Mouse (Mus musculus): ENCODE measurements at regions not wholly inside any gene's neighbourhood (a gene's known extent, or its start where the extent isn't known, plus 50 kb on each side); places are given as distances from the start of the nearest gene placed in this dataset.

GRCm38 (mm10) chr1:35405418-35405817 is 555.6 kb downstream of the Plekhb2 start:
- no peaks in the 10 kb centered on the region for H3K36me3 ChIP-seq (ENCODE audit: control insufficient read depth)
- H3K4me1 ChIP-seq (ENCODE audit: control insufficient read depth), result no peaks in the 10 kb centered on the region
- TF ChIP-seq GATA1 (IDR thresholded peaks at IDR 0.05; ENCODE audit: low read length), result no peak
- no peak for TF ChIP-seq TAL1 (IDR thresholded peaks at IDR 0.05; ENCODE audit: low read length)
- no peaks in the 10 kb centered on the region for H3K27me3 ChIP-seq (ENCODE audit: control insufficient read depth)
- no peak overlapping the region for H3K4me3 ChIP-seq (replicated peaks)
- H3K9me3 ChIP-seq (ENCODE audit: control insufficient read depth, low read length), result peaks cover 2% of the 10 kb centered on the region; the same call in 1 of the 2 replicates

- TF ChIP-seq GATA1 (IDR thresholded peaks at IDR 0.05; ENCODE audit: low read length), result no peak
- TF ChIP-seq TAL1 (IDR thresholded peaks at IDR 0.05; ENCODE audit: low read length), result no peak
- H3K4me1 ChIP-seq (ENCODE audit: control insufficient read depth), result no peaks in the 10 kb centered on the region
- no peak overlapping the region for H3K4me3 ChIP-seq (replicated peaks)
- H3K36me3 ChIP-seq (ENCODE audit: control insufficient read depth), result no peaks in the 10 kb centered on the region
- H3K27me3 ChIP-seq (ENCODE audit: control insufficient read depth), result no peaks in the 10 kb centered on the region
- no peaks in the 10 kb centered on the region for H3K9me3 ChIP-seq (ENCODE audit: control insufficient read depth, low read length)
Measured at GRCm38 (mm10) chr1:35415646-35416045, 565.9 kb downstream of the Plekhb2 start.

- H3K36me3 ChIP-seq (ENCODE audit: control insufficient read depth), result no peaks in the 10 kb centered on the region
- H3K9me3 ChIP-seq (ENCODE audit: control insufficient read depth, low read length), result peaks cover 16% of the 10 kb centered on the region
- no peaks in the 10 kb centered on the region for H3K27me3 ChIP-seq (ENCODE audit: control insufficient read depth)
- no peaks in the 10 kb centered on the region for H3K4me1 ChIP-seq (ENCODE audit: control insufficient read depth)
- H3K4me3 ChIP-seq (replicated peaks), result no peak overlapping the region
- no peak for TF ChIP-seq TAL1 (IDR thresholded peaks at IDR 0.05; ENCODE audit: low read length)
- no peak for TF ChIP-seq GATA1 (IDR thresholded peaks at IDR 0.05; ENCODE audit: low read length)
Measured at GRCm38 (mm10) chr1:35428126-35428840, 578.5 kb downstream of the Plekhb2 start.

- Histone ChIP-seq H3K27me3 (ENCODE audit: control insufficient read depth) (no peaks in the 10 kb centered on the region), H3K36me3 (ENCODE audit: control insufficient read depth) (no peaks in the 10 kb centered on the region), H3K4me3 (replicated peaks) (no peak overlapping the region), H3K4me1 (ENCODE audit: control insufficient read depth) (no peaks in the 10 kb centered on the region), H3K9me3 (ENCODE audit: control insufficient read depth, low read length) (peaks cover 16% of the 10 kb centered on the region)
- TF ChIP-seq TAL1 (IDR thresholded peaks at IDR 0.05; ENCODE audit: low read length), result no peak
- TF ChIP-seq GATA1 (IDR thresholded peaks at IDR 0.05; ENCODE audit: low read length), result no peak
Measured at GRCm38 (mm10) chr1:35429471-35429870, 579.7 kb downstream of the Plekhb2 start.

GRCm38 (mm10) chr1:35435721-35436120 is 585.9 kb downstream of the Plekhb2 start:
- H3K27me3 ChIP-seq (ENCODE audit: control insufficient read depth), result no peaks in the 10 kb centered on the region
- TF ChIP-seq TAL1 (IDR thresholded peaks at IDR 0.05; ENCODE audit: low read length), result no peak
- TF ChIP-seq GATA1 (IDR thresholded peaks at IDR 0.05; ENCODE audit: low read length), result no peak
- H3K36me3 ChIP-seq (ENCODE audit: control insufficient read depth), result no peaks in the 10 kb centered on the region
- H3K4me1 ChIP-seq (ENCODE audit: control insufficient read depth), result no peaks in the 10 kb centered on the region
- no peak overlapping the region for H3K4me3 ChIP-seq (replicated peaks)
- peaks cover 4% of the 10 kb centered on the region; the same call in 1 of the 2 replicates for H3K9me3 ChIP-seq (ENCODE audit: control insufficient read depth, low read length)

GRCm38 (mm10) chr1:35447345-35447744 is 597.6 kb downstream of the Plekhb2 start:
- no peaks in the 10 kb centered on the region for H3K9me3 ChIP-seq (ENCODE audit: control insufficient read depth, low read length)
- TF ChIP-seq TAL1 (IDR thresholded peaks at IDR 0.05; ENCODE audit: low read length), result no peak
- no peak for TF ChIP-seq GATA1 (IDR thresholded peaks at IDR 0.05; ENCODE audit: low read length)
- H3K4me1 ChIP-seq (ENCODE audit: control insufficient read depth), result no peaks in the 10 kb centered on the region
- no peak overlapping the region for H3K4me3 ChIP-seq (replicated peaks)
- no peaks in the 10 kb centered on the region for H3K36me3 ChIP-seq (ENCODE audit: control insufficient read depth)
- H3K27me3 ChIP-seq (ENCODE audit: control insufficient read depth), result no peaks in the 10 kb centered on the region

- TF ChIP-seq TAL1 (IDR thresholded peaks at IDR 0.05; ENCODE audit: low read length) (no peak), GATA1 (IDR thresholded peaks at IDR 0.05; ENCODE audit: low read length) (no peak)
- Histone ChIP-seq H3K4me3 (replicated peaks) (no peak overlapping the region), H3K36me3 (ENCODE audit: control insufficient read depth) (no peaks in the 10 kb centered on the region), H3K27me3 (ENCODE audit: control insufficient read depth) (no peaks in the 10 kb centered on the region), H3K4me1 (ENCODE audit: control insufficient read depth) (no peaks in the 10 kb centered on the region), H3K9me3 (ENCODE audit: control insufficient read depth, low read length) (peaks cover 7% of the 10 kb centered on the region; the same call in 1 of the 2 replicates)
Measured at GRCm38 (mm10) chr1:35452441-35453107, 602.8 kb downstream of the Plekhb2 start.

- TF ChIP-seq TAL1 (IDR thresholded peaks at IDR 0.05; ENCODE audit: low read length), result no peak
- Histone ChIP-seq H3K4me3 (replicated peaks) (no peak overlapping the region), H3K36me3 (ENCODE audit: control insufficient read depth) (no peaks in the 10 kb centered on the region), H3K27me3 (ENCODE audit: control insufficient read depth) (no peaks in the 10 kb centered on the region), H3K9me3 (ENCODE audit: control insufficient read depth, low read length) (peaks cover 5% of the 10 kb centered on the region; the same call in 1 of the 2 replicates), H3K4me1 (ENCODE audit: control insufficient read depth) (no peaks in the 10 kb centered on the region)
Measured at GRCm38 (mm10) chr1:35457591-35457990, 607.8 kb downstream of the Plekhb2 start.

GRCm38 (mm10) chr1:35465081-35465480 is 603.1 kb upstream of the Hs6st1 start:
- Histone ChIP-seq H3K27me3 (ENCODE audit: control insufficient read depth) (no peaks in the 10 kb centered on the region), H3K36me3 (ENCODE audit: control insufficient read depth) (no peaks in the 10 kb centered on the region), H3K4me1 (ENCODE audit: control insufficient read depth) (no peaks in the 10 kb centered on the region), H3K4me3 (replicated peaks) (no peak overlapping the region), H3K9me3 (ENCODE audit: control insufficient read depth, low read length) (peaks cover 3% of the 10 kb centered on the region)
- TF ChIP-seq TAL1 (IDR thresholded peaks at IDR 0.05; ENCODE audit: low read length) (no peak), GATA1 (IDR thresholded peaks at IDR 0.05; ENCODE audit: low read length) (no peak)

Measured in erythroblast, embryonic 14.5 days (primary cell).